Mouse (Mus musculus): ENCODE measurements around the gene Zfp322a. TPM values are rescaled to one million over a fixed set of nuclear protein-coding genes. Genes with fewer than 3 reads are reported as not detected.
"Not testable (repeated sequence)": the region's sequence is repeated elsewhere in the genome, so short reads cannot be mapped to it uniquely, and the experiment has no call there.

Gene Zfp322a
- polyA plus RNA-seq, 1 experiment from 2014 or later, result 46.7 TPM

DNA sequence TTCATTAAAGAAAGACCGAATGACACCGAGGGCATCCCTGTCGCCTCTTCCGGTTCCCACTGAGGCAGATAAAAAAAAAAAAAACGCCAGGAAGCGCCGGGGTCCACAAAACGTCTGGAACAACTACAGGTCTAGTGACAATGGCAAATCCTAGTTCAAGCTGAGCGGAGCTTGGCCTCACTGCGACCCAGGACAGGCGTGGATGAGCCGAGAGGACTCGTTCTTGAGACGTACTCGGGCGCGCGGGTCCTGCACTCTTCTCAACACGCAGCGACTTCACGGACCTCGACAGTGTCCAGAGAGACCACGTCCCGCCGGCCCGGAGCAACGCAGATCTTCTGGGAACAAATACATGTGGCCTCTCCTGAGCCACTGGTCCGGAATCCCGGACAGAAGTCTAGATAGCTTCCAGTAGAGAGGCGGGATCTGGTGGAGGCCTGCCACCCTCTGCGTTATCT is 27.3 kb upstream of the Zfp322a start:
- H3K4me3 ChIP-seq, result peak overlapping the region; percentile 58

DNA sequence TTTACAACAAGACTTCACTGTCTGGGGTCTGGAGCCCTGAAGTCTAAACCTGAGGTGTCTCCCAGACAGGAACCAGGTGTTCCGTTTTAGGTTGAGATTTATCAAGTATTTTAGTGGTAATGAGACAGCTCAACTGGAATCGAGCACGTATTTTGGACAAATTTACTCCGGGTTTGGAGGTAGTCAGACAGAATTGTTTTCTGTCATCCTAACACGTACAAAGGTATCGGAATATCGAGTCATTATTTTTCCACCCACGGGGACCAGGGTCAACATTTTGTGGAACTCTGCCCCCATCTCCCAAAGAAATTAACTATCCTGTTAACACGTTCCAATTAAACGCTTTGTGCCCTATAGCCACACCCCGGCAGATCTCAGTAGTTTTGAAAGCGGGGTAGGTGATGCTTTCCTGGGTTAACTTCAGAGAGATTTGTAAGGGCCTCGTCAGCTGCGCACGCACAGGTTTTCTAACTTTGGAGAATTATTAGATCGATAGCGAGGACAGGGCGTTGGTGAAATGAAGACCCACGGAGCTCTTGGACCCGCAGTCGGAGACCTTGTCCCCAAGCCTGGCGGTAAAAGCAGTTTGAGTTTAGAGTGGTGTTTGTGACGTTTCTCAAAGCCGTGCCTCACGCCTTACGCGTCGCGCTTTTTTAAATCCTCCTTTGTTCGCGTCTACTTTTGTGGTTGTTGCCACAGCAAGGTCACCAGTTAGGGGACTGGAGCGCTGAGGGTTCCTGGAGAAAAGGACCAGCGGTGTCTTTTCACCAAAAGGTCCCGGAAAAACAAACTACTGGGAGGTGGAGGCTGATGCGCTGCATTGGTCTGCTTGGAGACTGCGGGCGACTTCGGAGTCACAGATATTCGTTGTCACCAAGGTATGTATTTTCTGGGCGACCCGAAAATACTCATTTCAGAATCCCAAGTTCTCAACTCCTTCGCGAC is 26.6 kb upstream of the Zfp322a start:
- ATAC-seq (ENCODE audit: insufficient number of reproducible peaks, low FRiP score), result no peak
- Histone ChIP-seq H3K27me3 (replicated peaks) (peaks cover 41% of the 10 kb centered on the region), H3K9ac (peak overlapping the region; percentile 55), H3K27ac (ENCODE audit: poor library complexity, severe bottlenecking) (no peak overlapping the region), H3K4me2 (peak overlapping the region; percentile 85), H3K4me3 (peak overlapping the region; percentile 58), H3K9me3 (replicated peaks) (no peaks in the 10 kb centered on the region), H3K36me3 (no peaks in the 10 kb centered on the region), H3K4me1 (replicated peaks) (no peaks in the 10 kb centered on the region)
- 3% methylated on average over 43 of the region's 43 CpGs for WGBS

More for the DNA sequence above, 27.3 kb upstream of the Zfp322a start:
- ATAC-seq (ENCODE audit: insufficient number of reproducible peaks, low FRiP score), result peak; percentile 59; the same call in 1 of the 2 replicates
- Histone ChIP-seq H3K9ac (peak overlapping the region; percentile 55; the same call in 1 of the 2 replicates), H3K27ac (ENCODE audit: poor library complexity, severe bottlenecking) (no peak overlapping the region), H3K4me2 (peak overlapping the region; percentile 85), H3K9me3 (replicated peaks) (no peaks in the 10 kb centered on the region), H3K4me1 (replicated peaks) (no peaks in the 10 kb centered on the region), H3K27me3 (replicated peaks) (peaks cover 41% of the 10 kb centered on the region), H3K36me3 (no peaks in the 10 kb centered on the region)
- under 1% methylated on average over 31 of the region's 31 CpGs for WGBS

DNA sequence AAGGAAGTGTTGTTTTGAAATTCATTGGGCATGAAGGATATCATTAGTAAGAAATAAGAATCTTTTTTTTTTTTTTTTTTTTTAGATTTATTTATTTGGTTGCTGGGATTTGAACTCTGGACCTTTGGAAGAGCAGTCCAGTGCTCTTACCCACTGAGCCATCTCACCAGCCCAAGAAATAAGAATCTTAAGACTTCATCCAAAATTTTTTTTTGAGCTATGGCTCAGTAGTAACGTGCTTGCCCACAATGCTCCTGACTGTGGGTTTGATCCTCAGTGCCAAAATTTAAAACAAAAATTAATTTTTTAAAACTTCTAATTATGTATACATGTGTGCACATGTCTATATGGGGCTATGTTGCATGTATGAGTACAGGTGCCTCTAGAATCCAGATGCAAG is 18.5 kb upstream of the Zfp322a start:
- Histone ChIP-seq H3K27ac (ENCODE audit: poor library complexity, severe bottlenecking) (no peak overlapping the region), H3K9ac (no peak overlapping the region), H3K4me2 (no peak overlapping the region), H3K27me3 (replicated peaks) (no peaks in the 10 kb centered on the region), H3K36me3 (no peaks in the 10 kb centered on the region), H3K9me3 (replicated peaks) (no peaks in the 10 kb centered on the region), H3K4me1 (replicated peaks) (no peaks in the 10 kb centered on the region), H3K4me3 (no peak overlapping the region)
- WGBS, result 67% methylated on average over 1 of the region's 1 CpGs
- no peak for ATAC-seq (ENCODE audit: insufficient number of reproducible peaks, low FRiP score)

DNA sequence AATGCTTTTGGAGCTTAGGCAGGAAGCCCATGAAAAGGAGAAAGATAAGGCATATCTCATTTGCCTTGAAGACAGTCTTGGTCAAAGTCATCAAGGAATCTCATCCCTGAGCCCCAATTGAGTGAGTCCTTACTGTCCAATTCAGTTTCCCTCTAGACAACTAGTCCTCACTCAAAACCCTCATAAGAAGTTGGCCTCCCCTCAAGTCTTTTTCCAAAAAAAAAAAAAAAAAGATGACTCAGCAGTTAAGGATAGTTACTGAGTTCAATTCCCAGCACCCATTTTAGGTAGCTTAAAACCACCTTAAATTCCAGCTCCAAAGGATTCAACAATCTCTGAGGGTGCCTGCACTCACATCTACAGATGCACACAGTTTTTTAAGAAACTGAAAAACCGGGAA is 14.1 kb upstream of the Zfp322a start:
- H3K27ac ChIP-seq (ENCODE audit: poor library complexity, severe bottlenecking), result no peak overlapping the region
- H3K27me3 ChIP-seq (replicated peaks), result no peaks in the 10 kb centered on the region
- no peak overlapping the region for H3K9ac ChIP-seq
- H3K4me1 ChIP-seq (replicated peaks), result no peaks in the 10 kb centered on the region
- H3K9me3 ChIP-seq (replicated peaks), result no peaks in the 10 kb centered on the region
- H3K36me3 ChIP-seq, result no peaks in the 10 kb centered on the region
- 55% methylated on average over 1 of the region's 1 CpGs for WGBS
- no peak overlapping the region for H3K4me2 ChIP-seq
- no peak for ATAC-seq (ENCODE audit: insufficient number of reproducible peaks, low FRiP score)
- no peak overlapping the region for H3K4me3 ChIP-seq

DNA sequence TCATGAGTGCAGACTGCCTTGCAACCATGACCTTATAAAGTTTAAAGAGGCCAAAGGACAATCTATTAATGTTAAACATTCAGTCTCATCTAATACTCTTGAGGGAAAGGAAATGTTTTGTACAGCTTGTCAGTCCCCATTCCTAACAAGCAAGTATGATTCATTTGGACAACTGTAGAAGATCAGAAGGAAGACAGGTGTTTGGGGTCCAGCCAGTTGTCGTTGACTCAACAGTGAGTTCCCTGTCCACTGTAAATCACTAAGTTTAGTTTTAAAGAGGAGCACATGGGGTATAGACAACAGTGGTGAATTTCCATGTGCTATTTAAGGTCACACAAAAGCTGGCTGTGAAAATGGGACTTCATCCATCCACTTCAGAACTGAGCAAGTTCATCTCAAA is 3.4 kb upstream of the Zfp322a start:
- H3K27me3 ChIP-seq (replicated peaks), result no peaks in the 10 kb centered on the region
- H3K4me1 ChIP-seq (replicated peaks), result peaks cover under 1% of the 10 kb centered on the region; the same call in 1 of the 2 replicates
- H3K4me3 ChIP-seq, result no peak overlapping the region
- H3K9ac ChIP-seq, result no peak overlapping the region
- H3K36me3 ChIP-seq, result no peaks in the 10 kb centered on the region
- no peak overlapping the region for H3K4me2 ChIP-seq
- no peak for ATAC-seq (ENCODE audit: insufficient number of reproducible peaks, low FRiP score)
- no peaks in the 10 kb centered on the region for H3K9me3 ChIP-seq (replicated peaks)
- H3K27ac ChIP-seq (ENCODE audit: poor library complexity, severe bottlenecking), result no peak overlapping the region
- 83% methylated on average over 1 of the region's 1 CpGs for WGBS

DNA sequence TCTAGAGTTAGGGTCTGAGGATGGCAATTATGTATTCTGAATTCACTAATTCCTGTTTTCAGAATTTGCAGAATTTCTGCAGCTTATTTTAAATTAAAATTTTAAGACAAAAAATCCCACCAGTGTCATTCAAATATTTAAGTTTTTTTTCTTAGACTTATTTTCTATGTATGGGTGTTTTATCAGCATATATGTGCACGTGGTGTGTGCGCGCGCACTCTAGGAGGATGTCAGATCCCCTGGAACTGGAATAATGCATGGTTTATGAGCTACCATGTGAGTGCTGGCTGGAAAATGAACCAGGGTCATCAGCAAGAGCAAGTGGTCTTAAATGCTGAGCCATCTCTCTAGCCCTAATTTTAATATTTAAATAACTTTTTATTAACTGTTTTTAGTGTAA is 1.1 kb upstream of the Zfp322a start:
- Histone ChIP-seq H3K27me3 (replicated peaks) (no peaks in the 10 kb centered on the region), H3K9me3 (replicated peaks) (no peaks in the 10 kb centered on the region), H3K9ac (no peak overlapping the region), H3K27ac (ENCODE audit: poor library complexity, severe bottlenecking) (no peak overlapping the region), H3K4me3 (no peak overlapping the region), H3K4me2 (no peak overlapping the region), H3K4me1 (replicated peaks) (peaks cover 11% of the 10 kb centered on the region), H3K36me3 (peaks cover 5% of the 10 kb centered on the region; the same call in 1 of the 2 replicates)
- 95% methylated on average over 4 of the region's 4 CpGs for WGBS
- no peak for ATAC-seq (ENCODE audit: insufficient number of reproducible peaks, low FRiP score)

DNA sequence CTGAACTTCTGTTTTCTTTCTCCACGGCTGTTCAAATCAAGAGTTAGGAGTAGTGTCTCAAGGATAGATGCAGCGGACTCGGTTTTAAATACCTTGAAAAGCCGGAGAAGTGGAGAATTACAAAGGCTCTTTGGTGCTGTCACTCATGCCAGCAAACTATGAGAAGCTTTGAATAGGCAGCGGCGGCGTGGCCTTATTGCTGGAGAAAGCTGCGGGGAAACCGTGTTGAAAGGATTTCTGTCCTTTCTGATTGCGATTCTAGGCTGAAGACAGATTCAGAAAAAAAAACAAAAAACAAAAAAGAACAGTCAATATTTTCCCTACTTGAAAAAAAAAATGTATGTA is 385 bp upstream of the Zfp322a start:
- WGBS, result under 1% methylated on average over 10 of the region's 10 CpGs
- Histone ChIP-seq H3K36me3 (peaks cover 12% of the 10 kb centered on the region), H3K27ac (ENCODE audit: poor library complexity, severe bottlenecking) (peak overlapping the region; percentile 97), H3K4me1 (replicated peaks) (peaks cover 14% of the 10 kb centered on the region), H3K9ac (peak overlapping the region; percentile 81), H3K27me3 (replicated peaks) (no peaks in the 10 kb centered on the region), H3K9me3 (replicated peaks) (no peaks in the 10 kb centered on the region), H3K4me3 (peak overlapping the region; percentile 69), H3K4me2 (peak overlapping the region; percentile 81)
- 0 out of 2 replicates have a peak, but pooled peaks have one; percentile 3 for ATAC-seq (ENCODE audit: insufficient number of reproducible peaks, low FRiP score)

DNA sequence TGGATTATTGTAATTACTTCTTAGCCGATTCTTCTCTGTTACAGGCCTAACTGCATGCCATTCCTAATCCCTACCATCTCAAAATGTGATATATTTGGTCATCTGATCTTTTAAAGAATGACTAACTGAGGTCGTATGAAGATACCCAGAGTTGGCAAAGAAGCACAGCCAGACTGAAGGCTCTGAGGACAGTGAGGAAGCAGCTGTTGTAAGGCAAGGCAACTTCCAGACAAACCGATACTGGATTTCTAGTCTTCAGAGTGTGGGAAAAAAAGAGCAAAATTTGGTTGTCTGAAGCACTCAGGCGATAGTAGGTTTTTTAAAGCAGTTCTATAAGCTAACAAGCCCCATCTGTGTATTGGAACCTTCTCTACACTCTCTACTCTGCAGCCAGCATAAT is 7.5 kb downstream of the Zfp322a start:
- H3K4me1 ChIP-seq (replicated peaks), result peaks cover 8% of the 10 kb centered on the region
- no peaks in the 10 kb centered on the region for H3K27me3 ChIP-seq (replicated peaks)
- peaks cover 64% of the 10 kb centered on the region for H3K36me3 ChIP-seq
- ATAC-seq (ENCODE audit: insufficient number of reproducible peaks, low FRiP score), result no peak
- WGBS, result 88% methylated on average over 4 of the region's 4 CpGs
- H3K4me2 ChIP-seq, result no peak overlapping the region
- H3K4me3 ChIP-seq, result no peak overlapping the region
- no peak overlapping the region for H3K9ac ChIP-seq
- H3K9me3 ChIP-seq (replicated peaks), result no peaks in the 10 kb centered on the region
- H3K27ac ChIP-seq (ENCODE audit: poor library complexity, severe bottlenecking), result no peak overlapping the region

DNA sequence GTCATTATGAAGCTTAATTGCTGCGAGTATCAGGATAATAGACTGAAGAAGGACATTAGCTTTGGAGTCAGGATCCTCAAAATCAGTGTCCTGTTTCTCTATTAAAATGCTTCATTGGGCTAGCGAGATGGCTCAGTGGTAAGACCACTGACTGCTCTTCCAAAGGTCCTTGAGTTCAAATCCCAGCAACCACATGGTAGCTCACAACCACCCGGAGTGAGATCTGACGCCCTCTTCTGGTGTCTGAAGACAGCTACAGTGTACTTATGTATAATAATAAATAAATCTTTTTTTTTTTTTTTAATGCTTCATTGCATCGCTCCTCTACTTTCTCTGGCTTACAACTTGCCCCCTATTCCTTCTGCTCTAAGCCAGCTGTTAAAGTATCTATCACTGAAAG is 14.5 kb downstream of the Zfp322a start:
- not testable (repeated sequence) for H3K27me3 ChIP-seq (replicated peaks); H3K27ac ChIP-seq (ENCODE audit: poor library complexity, severe bottlenecking); H3K4me3 ChIP-seq; H3K9me3 ChIP-seq (replicated peaks); ATAC-seq (ENCODE audit: insufficient number of reproducible peaks, low FRiP score); H3K9ac ChIP-seq; H3K4me2 ChIP-seq; H3K4me1 ChIP-seq (replicated peaks)
- peaks cover 57% of the 10 kb centered on the region for H3K36me3 ChIP-seq
- WGBS, result 90% methylated on average over 5 of the region's 5 CpGs

DNA sequence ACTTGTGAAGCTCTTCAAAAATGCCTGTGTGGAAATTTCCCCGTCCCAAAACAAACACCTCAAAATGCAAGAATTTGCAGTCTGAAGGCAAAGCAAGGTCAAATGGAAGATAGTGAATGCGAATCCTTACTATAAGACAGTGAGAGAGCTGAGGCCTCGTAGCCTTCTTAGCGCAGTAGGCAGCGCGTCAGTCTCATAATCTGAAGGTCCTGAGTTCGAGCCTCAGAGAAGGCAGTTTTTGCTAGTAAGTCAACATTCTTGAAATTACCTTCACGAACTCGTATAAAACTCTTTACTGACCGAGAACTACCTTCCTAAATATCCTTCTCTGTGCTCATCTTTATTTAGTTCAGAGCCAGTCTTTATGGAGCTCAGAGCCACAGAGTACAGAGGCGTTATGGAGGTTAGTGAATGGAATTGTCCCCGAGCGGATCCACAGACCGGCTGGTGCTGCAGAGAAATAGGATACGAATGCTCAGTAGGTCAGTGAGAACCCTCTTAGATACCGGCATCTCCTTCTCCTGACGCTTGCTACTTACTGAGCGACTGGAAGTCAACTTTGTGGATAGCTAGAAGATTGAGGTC is 51.6 kb downstream of the Zfp322a start:
- 3% methylated on average over 18 of the region's 18 CpGs for WGBS
- no peaks in the 10 kb centered on the region for H3K36me3 ChIP-seq
- no peak overlapping the region for H3K9ac ChIP-seq
- peaks cover 21% of the 10 kb centered on the region for H3K27me3 ChIP-seq (replicated peaks)
- ATAC-seq (ENCODE audit: insufficient number of reproducible peaks, low FRiP score), result no peak
- 0 out of 2 replicates have a peak overlapping the region, but pooled peaks have one; percentile 0 for H3K4me3 ChIP-seq
- 0 out of 2 replicates have a peak, but pooled peaks cover 8% of the 10 kb centered on the region for H3K4me1 ChIP-seq (replicated peaks)
- peak overlapping the region; percentile 52 for H3K4me2 ChIP-seq
- no peaks in the 10 kb centered on the region for H3K9me3 ChIP-seq (replicated peaks)
- H3K27ac ChIP-seq (ENCODE audit: poor library complexity, severe bottlenecking), result no peak overlapping the region

DNA sequence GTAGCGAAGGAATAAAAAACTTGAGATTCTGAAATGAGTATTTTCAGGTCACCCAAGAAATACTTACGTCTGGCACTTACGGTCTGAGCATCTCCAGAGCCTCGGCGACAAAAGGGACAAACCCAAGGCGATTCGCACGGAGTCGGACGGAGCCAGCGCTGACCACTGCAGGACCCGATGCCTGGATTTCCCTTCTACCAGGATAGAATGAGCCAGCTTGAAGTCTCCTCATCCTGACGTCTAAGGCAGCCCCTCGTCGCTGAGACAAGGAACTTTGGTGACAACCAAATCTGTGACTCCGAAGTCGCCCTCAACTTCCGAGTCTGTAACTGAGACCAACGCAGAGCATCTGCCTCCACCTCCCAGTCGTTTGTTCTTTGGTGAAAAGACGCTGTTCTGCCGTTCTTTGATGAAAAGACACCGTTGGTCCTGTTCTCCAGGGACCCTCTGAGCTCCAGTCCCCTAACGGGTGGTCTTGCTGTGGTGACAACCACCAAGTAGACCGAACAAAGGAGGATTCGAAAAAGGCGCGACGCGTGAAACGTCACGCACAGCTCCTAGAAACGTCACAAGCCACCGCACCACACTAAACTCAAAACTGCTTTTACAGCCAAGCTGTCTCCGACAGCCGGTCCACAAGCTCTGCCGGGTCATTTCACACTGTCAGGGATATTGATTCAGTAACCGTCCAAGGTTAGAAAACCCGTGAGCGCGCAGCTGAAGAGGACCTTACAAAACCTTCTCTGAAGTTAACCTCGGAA is 55.9 kb downstream of the Zfp322a start:
- H3K27me3 ChIP-seq (replicated peaks), result peaks cover 51% of the 10 kb centered on the region
- 0 out of 2 replicates have a peak overlapping the region, but pooled peaks have one; percentile 16 for H3K9ac ChIP-seq
- peak overlapping the region; percentile 51 for H3K4me3 ChIP-seq
- no peaks in the 10 kb centered on the region for H3K9me3 ChIP-seq (replicated peaks)
- peaks cover 12% of the 10 kb centered on the region; the same call in 1 of the 2 replicates for H3K4me1 ChIP-seq (replicated peaks)
- WGBS, result under 1% methylated on average over 42 of the region's 42 CpGs
- H3K4me2 ChIP-seq, result peak overlapping the region; percentile 89
- H3K36me3 ChIP-seq, result no peaks in the 10 kb centered on the region
- no peak overlapping the region for H3K27ac ChIP-seq (ENCODE audit: poor library complexity, severe bottlenecking)
- no peak for ATAC-seq (ENCODE audit: insufficient number of reproducible peaks, low FRiP score)

All from heart, embryonic 12.5 days (tissue).